Mouse (Mus musculus): ENCODE results near the gene Hs1bp3.

Gene Hs1bp3

DNA sequence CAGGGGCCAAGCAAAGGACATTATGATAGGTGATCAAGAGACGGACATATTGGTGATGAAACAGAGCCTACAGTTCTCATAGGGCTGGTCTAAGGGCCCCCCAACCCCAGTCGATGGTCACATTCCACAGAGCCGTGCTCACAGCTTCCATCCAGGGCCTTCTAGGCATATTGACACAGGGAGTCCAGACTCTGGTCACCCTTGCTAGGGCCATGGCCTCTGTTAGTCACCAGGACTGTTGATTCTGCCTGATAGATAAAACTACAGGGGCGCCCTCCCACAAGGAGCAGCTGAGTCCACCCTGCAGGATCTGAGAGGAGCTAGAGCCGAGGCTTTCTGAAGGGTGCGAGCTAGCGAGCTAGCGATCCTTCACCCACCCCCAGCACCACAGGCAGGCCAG lies 20.4 kb downstream of the Hs1bp3 start:
- DNase-seq (ENCODE audit: extremely low read depth, insufficient read length, low spot score) = no peak

DNA sequence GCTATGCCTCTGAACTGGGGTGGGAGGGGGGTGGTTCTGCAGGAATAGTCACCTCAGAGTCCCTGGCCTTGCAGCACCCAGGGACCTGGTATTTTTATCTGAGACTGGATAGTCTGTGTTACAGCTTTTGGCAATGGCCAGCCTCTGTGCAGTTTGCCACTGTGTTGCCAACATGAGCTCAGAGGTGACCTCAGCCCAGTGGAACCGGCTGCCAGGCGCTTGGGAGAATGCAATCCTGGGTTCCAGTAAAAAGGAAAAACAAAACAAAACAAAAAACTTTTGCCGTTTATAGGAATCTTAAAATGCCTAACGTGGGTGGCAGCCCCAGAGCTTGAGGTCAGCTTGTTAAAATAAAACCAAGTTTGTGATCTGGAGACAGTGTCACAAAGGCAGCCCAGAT lies 21.0 kb downstream of the Hs1bp3 start:
- DNase-seq (ENCODE audit: extremely low read depth, insufficient read length, low spot score) = no peak

- DNase-seq (ENCODE audit: extremely low read depth, insufficient read length, low spot score) = no peak
These were observed 22.3 kb downstream of the Hs1bp3 start for GRCm38 (mm10) chr12:8335503-8335902.

- DNase-seq (ENCODE audit: extremely low read depth, insufficient read length, low spot score) = no peak
These were observed 23.5 kb downstream of the Hs1bp3 start for GRCm38 (mm10) chr12:8336601-8337285.

DNA sequence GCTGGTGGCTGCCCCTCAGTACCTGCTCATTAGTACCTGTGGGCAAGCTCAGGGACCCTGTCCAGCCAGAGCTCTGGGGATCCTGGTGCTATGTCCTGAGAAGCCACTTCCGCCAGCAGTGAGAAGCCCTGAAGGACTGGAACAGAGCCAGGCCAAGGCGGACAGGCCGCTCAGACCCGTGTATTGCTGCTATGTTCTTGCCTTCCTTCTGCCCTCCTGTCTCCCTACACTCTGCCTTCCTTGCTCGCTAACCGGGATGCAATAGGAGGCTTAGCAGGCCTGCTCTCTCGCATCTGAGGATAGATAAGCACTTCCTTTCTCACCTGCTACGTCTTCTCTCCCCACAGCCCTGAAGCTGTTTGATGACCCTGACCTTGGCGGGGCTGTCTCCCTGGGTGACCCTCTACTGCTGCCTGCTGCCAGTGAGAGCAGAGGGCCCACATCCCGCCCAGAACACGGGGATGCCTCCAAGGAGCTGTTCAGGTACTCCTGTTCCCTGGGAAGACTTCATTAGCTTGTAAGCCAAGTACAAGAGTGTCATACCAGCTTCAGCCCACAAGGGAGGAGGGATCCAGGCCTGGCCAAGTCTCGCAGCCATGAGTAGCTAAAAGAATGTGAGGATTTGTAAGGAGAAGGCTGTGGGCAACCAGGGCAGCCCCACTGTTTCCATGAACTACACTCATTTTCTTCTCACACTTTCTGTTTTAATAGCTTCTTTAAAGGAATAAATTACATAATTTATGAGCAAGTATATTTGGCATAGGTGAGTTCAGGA lies 24.2 kb downstream of the Hs1bp3 start:
- no peak for DNase-seq (ENCODE audit: extremely low read depth, insufficient read length, low spot score)

- peak; percentile 60 for DNase-seq (ENCODE audit: extremely low read depth, insufficient read length, low spot score)
These were observed 25.3 kb downstream of the Hs1bp3 start for GRCm38 (mm10) chr12:8338491-8338890.

GRCm38 (mm10) chr12:8338918-8339317 lies 25.7 kb downstream of the Hs1bp3 start:
- DNase-seq (ENCODE audit: extremely low read depth, insufficient read length, low spot score) = no peak

GRCm38 (mm10) chr12:8339591-8340319 lies 26.5 kb downstream of the Hs1bp3 start:
- no peak for DNase-seq (ENCODE audit: extremely low read depth, insufficient read length, low spot score)

DNA sequence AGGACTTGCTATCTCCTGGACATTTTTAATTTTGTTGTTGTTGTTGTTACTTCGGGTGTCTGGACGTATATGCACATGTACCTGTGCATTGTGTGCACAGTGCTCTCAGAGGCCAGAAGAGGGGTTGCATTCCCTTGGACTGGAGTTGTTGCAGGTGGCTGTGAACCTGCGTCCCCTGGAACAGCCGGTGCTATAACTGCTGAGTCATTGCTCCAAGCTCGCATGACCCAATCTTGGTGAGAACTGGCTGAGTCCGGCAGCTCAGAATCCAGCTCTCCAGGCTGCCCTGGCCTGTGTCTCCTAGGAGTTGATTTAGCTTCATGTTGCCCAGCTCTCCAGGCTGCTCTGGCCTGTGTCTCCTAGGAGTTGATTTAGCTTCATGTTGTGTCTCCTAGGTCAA lies 27.8 kb downstream of the Hs1bp3 start:
- DNase-seq (ENCODE audit: extremely low read depth, insufficient read length, low spot score) = no peak

- DNase-seq (ENCODE audit: extremely low read depth, insufficient read length, low spot score) = no peak
These were observed 30.1 kb downstream of the Hs1bp3 start for GRCm38 (mm10) chr12:8343381-8343780.

GRCm38 (mm10) chr12:8344897-8345296 lies 31.7 kb downstream of the Hs1bp3 start:
- DNase-seq (ENCODE audit: extremely low read depth, insufficient read length, low spot score) = no peak

- no peak for DNase-seq (ENCODE audit: extremely low read depth, insufficient read length, low spot score)
These were observed 32.3 kb downstream of the Hs1bp3 start for GRCm38 (mm10) chr12:8345539-8345938.

DNA sequence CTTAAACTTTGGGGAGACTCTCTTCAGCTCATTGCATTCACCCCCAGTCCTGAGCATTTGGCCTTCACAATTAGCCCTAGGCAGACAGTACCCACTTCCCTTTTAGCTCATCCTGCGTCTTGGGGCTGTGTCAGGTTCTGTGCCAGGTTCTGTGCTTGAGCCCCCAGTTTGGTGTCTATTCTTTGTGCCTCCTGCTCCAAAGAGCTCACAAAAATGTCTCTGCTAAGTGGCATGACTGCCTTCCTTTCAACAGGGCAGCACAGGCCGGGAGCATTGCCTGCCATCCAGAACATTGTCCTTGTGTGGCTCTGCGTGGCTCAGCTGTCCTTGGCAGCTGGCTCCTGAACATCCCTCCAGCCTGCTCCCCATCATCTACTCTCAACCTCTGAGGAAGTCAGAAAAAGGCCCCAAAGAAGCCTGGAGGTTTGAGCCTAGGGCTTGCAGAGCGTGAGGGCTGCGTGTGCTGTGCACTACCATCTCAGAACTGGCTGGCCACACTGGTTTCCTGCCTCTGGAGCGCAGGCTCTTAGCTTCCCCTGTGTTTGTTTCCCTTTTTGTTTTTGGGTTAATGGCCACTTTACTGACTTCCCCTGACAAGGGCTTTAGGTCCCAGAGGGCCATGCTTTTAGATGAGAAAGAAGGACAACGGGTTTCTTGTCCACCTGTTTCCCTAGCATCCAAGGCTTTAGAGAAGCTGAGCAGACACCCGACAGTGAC lies 34.7 kb downstream of the Hs1bp3 start:
- no peak for DNase-seq (ENCODE audit: extremely low read depth, insufficient read length, low spot score)

DNA sequence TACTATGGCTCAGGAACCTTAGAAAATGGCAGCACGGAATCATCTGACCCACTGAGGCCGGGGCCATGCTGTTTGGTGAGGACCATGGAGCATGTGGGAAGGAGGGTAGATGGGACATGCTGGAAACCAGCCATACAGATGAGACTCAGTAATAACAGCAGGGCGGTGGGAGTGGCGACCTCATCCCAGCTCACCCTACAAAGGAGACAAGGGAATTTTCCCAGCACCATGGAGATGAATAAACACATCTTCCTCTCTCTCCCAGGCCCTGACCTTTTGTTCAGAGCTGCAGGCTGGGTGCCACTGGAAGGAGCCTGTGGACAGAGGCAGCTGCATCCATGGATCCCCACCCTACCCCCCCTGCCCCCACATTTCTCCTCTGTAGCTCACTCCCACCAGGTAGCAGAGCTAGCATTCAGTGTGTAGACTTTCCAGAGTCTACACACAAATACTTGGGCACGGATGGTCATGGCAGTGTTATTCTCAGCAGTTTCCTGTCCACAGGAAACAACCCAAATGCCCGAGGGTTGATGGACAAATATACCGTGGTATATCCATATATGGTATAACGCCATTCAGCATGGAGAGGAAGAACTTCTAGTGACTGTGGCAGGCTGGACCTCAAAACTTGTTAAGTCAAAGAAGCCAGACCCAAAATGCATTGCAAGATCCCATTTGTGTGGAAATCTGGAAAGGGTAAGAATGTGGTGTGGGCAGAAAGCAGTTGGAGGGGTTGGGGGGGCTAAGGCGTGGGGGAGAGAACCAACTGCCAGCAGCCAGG lies 35.7 kb downstream of the Hs1bp3 start:
- no peak for DNase-seq (ENCODE audit: extremely low read depth, insufficient read length, low spot score)

GRCm38 (mm10) chr12:8351025-8351903 lies 38.0 kb downstream of the Hs1bp3 start:
- DNase-seq (ENCODE audit: extremely low read depth, insufficient read length, low spot score) = no peak

- DNase-seq (ENCODE audit: extremely low read depth, insufficient read length, low spot score) = no peak
These were observed 39.8 kb downstream of the Hs1bp3 start for GRCm38 (mm10) chr12:8353071-8353470.

DNA sequence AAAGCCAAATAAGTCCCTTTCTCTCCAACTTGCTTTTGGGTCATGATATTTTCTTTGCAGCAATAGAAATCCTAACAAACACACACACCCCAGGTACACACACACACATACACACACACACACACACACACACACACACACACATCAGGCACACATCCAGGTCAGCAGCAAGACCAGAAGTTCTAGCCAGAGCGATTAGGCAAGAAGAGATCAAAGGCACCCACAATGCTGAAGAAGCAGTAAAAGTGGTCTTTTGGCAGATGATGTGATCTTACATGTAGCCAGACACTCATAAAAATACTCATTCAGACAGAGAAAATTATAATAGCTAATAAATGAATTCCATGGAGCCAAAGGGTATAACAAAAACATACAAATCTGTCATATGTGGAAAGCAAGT lies 41.0 kb downstream of the Hs1bp3 start:
- DNase-seq (ENCODE audit: extremely low read depth, insufficient read length, low spot score) = no peak

DNA sequence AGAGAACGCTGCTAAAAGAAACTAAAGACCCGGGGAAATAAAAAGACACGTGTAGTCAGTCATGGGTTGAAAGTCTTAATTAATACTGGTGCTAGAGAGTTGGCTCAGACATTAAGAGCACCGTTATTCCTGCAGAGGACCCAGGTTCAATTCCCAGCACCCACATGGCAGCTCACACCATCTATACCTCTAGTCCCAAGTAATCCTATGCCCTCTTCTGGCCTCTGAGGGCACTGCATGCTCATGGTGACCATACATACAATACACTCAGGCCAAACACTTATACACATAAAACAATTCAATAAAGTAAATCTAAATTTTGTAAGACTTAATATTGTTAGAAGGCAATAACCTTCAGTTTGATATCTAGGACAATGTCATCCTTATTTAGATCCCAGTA lies 41.8 kb downstream of the Hs1bp3 start:
- no peak for DNase-seq (ENCODE audit: extremely low read depth, insufficient read length, low spot score)

- peak; percentile 79 for DNase-seq (ENCODE audit: extremely low read depth, insufficient read length, low spot score)
These were observed 44.2 kb downstream of the Hs1bp3 start for GRCm38 (mm10) chr12:8357449-8357848.

Measured in 3134 (cell line).